Mouse (Mus musculus): ENCODE measurements around the gene Frmd4b.

The Frmd4b gene

DNA sequence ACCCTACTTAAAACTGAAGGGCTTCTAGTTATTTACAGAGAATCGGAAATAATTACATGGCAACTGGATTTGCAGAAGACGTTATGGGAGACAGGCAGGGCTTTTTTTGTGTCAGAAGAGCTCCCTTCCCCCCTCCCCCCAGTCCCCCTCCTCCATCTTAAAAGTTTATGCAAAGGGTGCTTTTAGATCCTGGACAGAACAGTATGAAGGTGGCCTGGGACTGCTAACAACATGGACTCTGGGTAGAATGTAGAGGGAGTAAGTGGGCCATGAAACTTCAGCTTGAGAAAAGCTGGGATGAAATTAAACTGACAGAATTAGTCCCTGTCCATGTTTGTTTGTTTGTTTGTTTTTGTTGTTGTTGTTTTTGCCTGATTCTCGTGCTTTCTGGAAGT lies 304.8 kb downstream of the Frmd4b start:
- DNase-seq (ENCODE audit: low spot score in 2 of 2) = no peak

DNA sequence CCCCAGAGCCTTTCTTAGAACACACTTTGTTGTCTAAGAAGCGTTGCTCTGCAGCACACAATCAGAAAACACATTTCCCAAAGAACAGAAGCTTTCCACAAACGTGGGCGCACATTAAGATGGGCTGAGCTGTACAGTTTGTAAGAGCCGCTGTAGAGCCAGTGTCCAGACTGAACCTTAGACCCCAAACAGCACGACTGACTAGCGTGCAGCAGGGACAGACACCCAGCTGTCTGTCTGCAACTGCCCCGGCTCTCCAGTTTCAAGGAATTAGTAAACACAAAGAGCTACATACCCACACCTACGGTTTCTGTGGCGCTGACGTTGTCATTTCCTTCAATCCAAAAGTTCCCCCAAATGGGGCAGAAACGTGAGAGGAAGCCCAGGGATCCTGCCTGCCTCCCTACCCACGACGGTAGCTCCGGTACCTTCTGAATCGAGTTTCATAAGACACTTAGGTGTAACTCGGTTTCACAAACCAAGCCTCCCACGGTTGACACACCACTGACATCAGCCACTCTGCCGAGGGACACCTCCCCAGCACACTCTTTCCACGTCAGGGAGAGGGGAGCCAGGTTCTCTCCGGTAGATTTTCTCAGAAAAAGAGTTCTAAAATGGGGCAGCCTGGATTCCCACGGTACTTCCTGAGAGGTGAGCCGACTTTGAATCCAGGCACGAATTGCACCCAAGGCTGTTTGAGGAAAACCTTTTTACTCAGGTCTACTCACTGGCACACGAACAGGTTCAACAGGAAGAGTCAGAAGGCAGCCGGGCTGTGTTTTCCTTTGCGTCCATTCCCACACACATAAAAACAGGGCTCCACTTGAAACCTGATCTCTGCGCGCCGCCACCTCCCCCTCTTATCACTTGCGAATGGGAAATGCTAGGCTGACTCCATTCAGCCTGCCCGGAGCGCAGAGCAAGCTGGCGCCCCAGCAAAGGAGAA lies 305.5 kb downstream of the Frmd4b start:
- no peak for DNase-seq (ENCODE audit: low spot score in 2 of 2)

DNA sequence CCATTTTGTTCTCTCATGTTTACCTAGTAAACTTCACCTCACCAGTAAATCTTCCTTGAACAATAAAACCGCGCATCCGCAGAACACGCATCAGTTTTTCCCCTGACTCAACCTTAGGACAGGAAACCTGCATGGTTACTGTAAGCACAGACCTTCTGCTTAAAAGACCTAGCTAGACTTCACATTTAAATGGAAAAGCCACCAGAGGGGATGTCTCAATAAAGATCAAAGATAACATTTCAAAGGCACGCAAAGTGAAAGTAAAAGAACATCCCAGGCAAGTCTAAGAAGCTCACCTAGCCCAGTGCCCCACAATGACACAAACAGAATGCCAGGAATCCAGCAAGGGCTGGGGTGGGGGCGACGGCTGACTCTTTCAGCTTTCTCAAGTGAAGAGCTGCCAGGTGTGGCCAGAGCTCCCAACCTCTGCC lies 306.4 kb downstream of the Frmd4b start:
- no peak for DNase-seq (ENCODE audit: low spot score in 2 of 2)

DNA sequence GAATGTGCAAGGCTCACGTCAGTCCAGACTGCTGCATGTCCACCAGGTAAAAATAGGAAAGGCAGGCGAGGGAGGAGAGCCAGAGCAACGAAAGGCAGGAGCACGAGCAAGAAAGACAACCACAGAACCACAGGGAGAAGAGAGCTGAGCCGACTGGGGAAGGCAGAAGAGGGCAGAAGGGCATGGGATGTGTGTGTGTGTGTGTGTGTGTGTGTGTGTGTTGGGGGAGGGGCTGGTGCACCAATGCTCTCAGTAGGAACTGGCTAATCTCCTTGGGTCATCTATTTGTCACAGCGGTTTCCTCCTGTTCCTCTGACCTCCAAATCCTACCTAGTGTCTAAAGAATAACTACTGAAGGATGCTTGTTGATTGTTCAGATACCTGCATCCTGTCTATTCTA lies 308.2 kb downstream of the Frmd4b start:
- DNase-seq (ENCODE audit: low spot score in 2 of 2) = no peak

DNA sequence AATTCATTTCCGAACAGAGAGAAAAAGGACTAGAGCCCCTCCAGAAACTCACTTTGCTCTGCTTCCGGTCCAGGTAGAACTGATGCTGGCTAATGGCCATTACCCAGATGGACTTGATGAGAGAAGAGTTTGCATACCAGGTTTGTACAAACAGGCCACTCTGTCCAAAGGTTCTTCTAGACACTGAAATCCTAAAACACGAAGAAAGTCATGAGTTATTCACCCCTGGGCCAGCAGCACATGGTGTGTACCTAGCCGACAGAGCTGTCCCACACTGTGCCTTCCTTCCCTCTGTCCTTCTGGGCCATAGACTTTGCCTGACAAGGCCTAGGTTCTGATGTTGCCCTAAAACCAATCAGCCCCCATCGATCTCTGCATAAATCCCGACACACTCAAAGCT lies 308.8 kb downstream of the Frmd4b start:
- DNase-seq (ENCODE audit: low spot score in 2 of 2) = no peak

DNA sequence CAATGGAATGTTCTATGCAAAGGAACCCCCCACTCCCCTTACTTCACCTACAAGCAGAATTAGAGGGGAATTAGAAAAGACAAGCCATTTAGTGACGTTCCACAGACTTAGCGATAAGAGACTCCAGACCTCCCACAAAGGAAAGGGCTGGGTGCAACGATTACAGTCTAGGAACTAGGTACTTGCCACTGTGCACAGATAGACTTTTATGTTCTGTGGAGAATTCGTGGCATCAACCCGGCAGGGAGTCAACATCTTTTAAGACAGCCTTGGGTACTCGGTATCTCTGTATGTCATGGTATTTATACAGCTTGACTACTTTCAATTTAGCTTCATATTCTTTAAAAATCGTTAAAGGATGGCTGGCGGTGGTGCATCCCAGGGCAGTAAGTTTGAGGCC lies 310.1 kb downstream of the Frmd4b start:
- DNase-seq (ENCODE audit: low spot score in 2 of 2) = no peak

DNA sequence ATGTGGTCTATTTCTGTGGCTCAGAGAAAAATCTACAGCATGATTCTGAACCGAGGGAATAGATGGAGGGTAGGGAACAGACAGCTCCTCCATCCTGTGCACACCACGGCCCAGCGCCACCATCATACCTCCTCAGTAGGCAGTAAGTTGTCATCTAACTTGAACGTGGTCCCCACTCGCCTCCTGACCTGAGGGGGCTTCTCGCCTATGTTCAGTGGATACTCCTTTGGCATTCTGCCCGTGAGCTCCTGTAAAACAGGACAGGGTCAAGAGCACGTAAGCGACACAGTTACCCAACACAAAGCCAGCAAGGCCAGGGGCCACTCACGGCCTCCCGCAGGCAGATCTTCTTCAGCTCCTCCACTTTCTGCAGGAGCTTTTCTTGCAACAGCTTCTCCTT lies 311.0 kb downstream of the Frmd4b start:
- DNase-seq (ENCODE audit: low spot score in 2 of 2) = no peak

DNA sequence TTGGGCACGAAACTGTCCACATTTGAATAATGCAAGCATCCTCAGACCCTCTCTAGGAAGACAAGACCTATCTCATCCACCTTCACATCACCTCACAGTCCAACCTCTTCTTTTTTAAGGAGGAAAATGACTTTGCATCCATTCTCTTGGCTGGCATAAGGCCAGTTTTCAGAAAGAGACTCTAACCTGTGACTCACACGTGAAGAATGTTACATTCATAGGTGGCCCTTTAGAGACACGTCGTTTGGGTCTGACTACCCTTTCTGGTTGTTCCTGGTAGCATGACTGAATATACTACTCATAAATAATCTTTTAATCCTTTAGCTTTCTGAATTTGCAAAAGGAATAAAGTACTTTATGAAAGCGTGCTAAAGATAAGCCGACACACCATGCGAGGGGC lies 311.9 kb downstream of the Frmd4b start:
- DNase-seq (ENCODE audit: low spot score in 2 of 2) = no peak

DNA sequence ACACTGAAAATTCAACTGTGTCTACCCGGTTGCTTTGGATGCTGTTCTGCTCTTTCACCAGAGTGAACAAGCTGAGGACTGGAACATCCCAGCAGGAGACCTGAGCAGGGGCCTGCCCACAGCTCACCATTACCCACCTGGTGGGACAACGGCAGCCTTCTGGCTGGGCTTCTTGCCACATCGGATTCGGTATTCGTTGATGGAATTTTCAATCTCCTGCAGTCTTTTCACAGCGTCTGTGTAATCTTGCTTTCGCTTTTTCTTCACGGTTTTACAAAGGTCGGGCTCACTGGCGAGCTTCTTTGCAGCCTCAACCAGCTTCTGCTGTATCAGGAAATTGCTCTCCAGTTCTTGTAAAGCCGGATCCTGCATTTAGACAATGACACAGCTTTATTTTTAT lies 312.3 kb downstream of the Frmd4b start:
- DNase-seq (ENCODE audit: low spot score in 2 of 2) = no peak

DNA sequence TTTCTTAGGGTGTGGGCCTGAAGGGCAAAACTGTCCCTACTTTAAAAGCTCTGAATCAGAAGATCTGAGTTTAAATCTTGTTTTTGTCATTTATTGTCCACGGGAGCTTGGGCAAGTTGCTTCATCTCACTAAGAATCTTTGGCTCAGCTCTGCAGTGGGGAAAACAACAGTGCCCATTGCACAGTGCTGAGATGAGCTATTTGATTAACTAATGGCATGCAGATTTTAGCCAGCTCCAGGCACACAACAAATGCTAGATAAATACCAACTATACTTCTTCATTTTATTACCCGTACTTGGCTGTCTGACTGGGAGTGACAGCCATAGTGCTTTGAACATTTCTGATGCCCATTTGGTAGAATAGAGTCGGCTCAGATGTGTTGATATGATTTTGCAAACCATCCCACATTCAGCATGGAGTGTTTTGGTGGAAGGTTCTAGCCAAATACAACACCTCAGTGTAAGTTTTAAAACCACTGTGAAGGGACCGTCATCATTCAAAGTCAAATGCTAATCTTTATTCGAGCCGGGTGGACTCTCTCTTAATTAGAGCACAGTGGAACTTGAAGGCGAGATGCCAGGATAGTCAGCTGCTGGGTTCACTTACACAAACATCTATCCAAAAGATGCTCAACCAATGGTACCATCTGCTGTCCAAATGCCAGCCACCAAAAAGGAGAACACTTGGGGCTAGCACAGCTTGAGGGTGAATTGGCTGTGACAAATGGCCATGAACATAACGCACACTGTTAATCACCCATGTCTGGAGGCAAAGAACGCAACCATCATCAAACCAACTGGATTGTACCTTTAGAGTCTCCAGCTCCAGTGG lies 313.8 kb downstream of the Frmd4b start:
- no peak for DNase-seq (ENCODE audit: low spot score in 2 of 2)

DNA sequence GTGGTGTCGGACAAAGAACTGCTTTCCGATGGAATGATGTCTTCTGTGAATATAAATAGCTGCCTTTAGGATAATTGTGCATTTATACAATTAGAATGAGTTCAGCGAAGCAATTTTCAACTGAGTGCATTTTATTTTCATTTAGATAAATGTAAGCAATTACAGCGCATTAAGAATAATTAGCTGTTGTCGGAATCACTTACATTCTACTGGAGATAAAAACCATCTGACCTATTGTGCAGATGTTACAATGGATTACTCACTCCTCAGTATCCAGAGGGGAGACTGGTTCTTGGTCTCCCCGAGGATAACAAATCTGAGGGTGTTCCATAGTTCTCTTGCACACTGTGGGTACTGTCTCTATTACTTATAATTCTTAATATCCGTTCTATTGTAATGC lies 315.0 kb downstream of the Frmd4b start:
- no peak for DNase-seq (ENCODE audit: low spot score in 2 of 2)

DNA sequence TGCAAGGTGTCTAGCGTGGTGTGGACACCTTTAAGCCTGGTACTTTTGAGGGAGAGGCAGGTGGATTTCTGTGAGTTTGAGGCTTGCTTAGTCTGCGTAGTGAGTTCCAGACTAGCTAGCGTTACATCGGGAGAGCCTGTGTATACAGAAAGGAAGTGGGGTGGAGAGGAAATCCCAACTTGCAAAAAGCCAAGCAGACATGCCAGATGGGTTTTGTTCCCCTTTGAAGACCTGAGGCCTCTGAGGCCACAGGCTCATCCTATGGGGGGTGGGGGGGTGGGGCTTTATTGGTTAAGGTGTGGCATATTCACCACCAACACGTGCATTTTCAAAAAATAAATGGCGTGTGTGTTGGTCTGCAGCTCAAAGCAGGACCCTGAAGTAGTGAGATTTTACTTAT lies 316.7 kb downstream of the Frmd4b start:
- no peak for DNase-seq (ENCODE audit: low spot score in 2 of 2)

DNA sequence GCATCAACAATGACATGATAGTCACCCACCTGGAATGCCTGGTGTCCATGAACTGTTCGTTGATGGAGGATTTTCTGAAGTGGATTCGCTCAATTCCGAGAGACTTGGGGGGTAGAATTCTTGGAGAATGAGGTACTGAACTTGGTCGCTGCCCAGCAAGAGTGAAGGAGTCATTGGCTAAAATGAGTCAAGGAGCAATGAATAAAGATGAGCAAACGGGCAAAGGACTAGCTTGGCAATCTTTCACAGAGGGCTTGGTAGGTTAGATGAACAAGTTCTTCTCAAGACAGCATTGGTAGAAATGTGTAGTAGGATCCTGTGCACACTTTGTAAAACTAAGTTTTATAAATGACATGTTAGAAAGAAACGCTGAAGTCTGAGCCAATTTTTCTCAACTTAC lies 317.2 kb downstream of the Frmd4b start:
- no peak for DNase-seq (ENCODE audit: low spot score in 2 of 2)

DNA sequence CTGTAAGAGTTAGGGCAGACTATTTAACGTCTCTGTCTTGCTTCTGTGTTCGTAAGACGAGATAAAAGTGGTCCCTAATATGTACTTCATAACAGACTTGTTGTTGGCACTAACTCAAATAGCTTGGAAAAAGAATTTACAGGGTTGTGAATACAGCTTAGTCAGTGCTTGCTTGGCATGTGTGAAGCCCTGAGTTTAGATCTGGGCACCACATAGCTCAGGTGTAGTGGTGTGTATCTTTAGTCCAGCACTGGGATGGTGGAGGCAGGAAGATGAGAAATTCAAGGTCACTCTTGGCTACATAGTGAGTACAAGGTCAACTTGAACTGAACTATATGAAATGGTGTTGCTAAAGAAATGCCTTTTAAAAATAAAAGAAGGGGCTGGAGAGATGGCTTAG lies 320.2 kb downstream of the Frmd4b start:
- no peak for DNase-seq (ENCODE audit: low spot score in 2 of 2)

DNA sequence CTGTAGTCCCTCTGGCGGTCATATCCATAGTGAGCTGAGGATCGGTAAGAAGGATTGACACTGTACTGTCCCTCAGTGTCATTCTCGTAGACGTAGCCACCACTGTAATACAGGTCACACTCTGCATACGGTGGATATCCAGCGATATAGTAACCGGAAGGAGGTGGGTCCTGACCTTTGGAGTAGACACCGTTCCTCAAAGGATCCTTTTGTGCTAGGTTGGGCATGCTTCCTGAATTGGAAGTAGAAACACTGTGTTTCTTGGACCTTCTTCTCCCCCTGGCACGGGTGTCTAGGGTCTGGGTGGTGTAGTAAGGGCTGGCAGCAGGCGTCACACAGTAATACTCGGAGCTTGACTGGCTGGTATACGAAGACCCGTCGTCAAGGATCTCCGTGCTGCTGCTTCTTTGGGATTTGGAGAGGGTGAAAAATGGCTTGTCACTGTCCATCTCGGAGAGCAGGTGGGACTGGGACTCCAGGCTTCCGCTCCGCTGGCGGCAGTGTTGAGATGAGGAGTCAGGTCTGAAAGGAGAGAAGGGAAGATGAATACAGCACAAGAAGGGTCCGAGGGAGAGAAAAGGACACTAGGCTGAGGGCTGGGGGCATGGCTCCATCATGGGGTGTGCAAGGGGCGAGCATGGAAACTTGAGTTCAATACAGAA lies 321.3 kb downstream of the Frmd4b start:
- no peak for DNase-seq (ENCODE audit: low spot score in 2 of 2)

DNA sequence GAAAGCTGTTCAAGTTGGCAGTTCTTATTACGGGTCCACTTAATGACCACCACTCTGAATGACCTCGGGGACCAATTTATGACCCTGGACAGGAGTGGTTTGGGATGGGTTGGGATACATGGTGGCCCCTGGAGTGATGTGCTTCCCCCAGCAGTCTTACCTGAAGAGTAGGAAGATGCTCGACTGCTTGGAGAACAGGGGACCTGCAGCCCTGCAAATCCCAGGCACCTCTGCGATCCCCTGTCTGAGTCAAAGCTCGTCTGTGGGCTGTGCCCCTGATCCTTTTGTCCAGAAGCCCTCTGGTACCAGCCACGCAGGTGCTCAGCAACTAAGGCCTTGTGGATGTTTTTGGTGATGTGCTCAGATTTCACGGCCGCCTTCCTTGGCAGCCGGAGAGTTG lies 321.9 kb downstream of the Frmd4b start:
- no peak for DNase-seq (ENCODE audit: low spot score in 2 of 2)

DNA sequence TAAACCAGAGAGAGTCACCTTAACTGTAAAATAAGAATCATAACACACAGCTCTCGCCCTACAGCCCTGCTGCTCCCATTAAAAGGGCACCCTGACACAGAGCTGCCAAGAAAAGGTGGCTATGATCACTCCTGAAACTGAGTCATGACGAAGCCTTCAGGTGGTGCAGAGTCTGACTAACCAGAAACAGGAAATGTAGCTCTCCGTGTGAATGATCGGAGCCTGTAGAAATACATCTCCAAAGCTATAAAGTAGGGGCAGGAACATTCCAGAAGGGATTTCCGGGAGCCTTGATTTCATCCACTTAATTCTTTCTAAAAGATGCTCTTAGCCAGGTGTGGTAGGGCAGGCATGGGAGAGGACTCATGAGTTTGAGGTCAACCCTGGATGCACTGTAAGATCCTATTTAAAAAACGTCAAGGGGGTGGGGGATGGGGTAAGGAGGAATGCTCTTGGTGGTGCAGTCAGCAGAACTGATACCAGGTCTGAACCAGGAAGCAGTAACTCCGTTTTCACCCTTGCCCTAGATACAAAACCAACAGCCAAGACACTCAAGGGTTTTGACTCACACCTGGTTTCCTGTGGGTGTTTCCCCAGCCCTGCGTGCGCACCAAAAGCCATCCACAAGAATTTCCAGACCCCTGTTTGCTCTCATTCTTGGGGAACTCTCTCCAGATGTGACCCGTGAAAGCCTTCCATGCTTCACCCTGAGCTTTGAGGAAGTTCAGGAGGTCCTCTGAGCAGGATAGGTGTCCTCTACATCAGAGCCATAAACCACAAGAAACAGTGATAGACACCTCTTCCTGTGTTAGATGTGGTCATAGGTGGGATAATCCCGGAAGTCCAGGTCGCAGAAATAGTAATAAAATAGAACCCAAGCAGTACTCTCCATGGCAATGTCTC lies 323.4 kb downstream of the Frmd4b start:
- DNase-seq (ENCODE audit: low spot score in 2 of 2) = no peak

DNA sequence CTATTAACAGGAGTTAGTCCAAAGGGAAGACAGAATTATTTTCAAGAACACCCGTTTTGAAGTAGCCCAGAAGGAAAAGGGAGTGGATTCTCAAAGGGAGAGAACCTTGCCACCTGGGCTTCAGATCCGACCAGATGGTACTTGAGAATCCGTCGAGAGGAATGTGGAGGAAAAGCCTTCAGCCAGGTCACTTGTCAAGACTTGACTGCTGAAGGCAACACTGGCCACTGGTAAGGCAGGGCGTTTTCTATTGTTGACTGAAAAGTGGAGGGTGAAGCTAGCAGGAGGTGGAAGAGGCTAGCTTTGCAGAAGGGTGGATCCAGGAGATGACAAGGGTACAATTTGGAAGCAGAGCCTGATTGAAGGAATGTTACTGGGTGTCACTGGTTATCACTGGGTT lies 324.4 kb downstream of the Frmd4b start:
- no peak for DNase-seq (ENCODE audit: low spot score in 2 of 2)

DNA sequence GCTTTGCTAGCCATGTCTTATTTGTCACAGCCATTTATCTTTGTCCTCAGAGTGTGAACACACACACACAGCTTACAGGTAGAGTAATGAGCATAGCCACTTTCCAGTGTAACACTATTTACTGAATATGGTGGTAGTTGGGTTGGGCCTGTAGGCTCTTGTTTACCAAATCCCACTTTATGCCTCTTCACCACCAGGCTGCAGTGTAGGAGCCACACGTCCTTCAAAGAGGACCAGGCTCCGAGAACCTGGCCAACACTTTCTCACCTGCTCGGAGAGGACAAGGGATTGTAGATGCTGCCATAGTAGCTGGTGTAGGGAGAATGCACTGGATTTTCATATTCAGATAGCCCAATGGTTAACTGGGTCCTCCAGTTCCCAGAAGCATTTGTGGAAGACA lies 325.2 kb downstream of the Frmd4b start:
- DNase-seq (ENCODE audit: low spot score in 2 of 2) = no peak

DNA sequence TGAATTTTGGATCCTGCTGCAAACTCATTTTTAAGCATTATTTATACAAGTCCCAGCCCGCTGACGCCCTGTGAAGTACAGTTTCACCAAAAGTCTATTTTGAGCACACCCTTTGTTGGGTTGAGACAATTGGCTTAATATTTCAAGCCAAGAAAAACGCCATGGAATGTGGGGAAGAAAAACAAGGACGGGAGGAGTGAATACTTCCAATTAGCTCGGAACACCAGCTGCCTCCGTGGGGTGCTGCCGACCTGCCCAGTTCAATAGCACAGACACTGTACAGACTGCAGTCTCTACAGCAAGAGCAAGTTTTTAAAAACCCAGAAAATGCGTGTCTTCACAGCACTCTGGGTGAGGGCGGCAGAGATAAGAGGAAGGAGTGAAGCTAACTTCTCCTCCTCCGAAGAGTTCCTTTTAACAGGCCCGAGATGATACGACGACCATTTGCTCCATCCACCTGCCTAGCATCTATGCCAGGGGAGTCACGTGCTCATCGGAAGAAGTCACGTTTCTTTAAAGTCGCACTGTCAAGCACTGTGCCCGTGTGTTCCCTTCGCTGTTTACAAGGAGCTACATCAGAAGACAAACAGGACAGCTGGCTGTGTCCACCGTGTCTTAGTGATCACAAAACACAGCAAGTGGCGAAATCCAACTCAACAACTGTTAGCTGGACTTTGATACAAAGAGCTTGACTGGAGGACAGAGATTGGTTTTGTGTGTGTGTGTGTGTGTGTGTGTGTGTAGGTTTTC lies 326.0 kb downstream of the Frmd4b start:
- no peak for DNase-seq (ENCODE audit: low spot score in 2 of 2)

DNA sequence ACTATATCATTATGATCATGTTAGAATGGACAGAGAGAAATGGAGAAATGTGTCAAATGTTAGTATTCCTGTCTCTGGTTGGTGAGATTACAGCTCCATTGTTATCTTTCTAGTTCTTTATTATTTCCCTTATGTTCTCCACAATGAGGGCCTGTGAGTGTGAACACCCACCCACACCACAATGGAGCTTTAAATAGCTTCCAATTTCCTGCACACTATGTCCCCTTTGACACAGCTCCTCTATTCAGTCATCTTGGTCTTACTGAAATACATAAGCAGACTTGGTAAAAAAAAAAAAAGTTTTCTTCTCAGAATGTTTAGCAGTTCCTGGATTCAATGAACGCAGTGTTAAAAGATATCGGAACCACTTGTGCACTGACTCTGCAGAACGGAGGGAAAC lies 326.7 kb downstream of the Frmd4b start:
- DNase-seq (ENCODE audit: low spot score in 2 of 2) = no peak
